Mouse (Mus musculus) midbrain, embryonic 16.5 days (tissue): ENCODE data around the gene Tnfrsf14. TPM values are rescaled to one million over a fixed set of nuclear protein-coding genes. Genes with fewer than 3 reads are reported as not detected.

Experiments used
- ATAC-seq: fragments of 200-750 bp; cut with Nextera tagmentation; 2 replicates; pipeline ENCODE4 v1.8.0; 2017; ENCODE audit warnings: moderate TSS enrichment
- H3K27ac ChIP-seq: fragments of 300-500 bp; sonication (generic); 2 replicates; pipeline ENCODE4 v1.5.1; 2014; ENCODE audit warnings: mild to moderate bottlenecking, low read length, mixed read lengths
- H3K27me3 ChIP-seq: fragments of 300-500 bp; sonication (generic); 2 replicates; pipeline ENCODE4 v1.6.1; 2014; ENCODE audit warnings: low read depth, low read length, mixed read lengths; ENCODE audit not compliant: control insufficient read depth, insufficient read depth
- H3K36me3 ChIP-seq: fragments of 300-500 bp; sonication (generic); 2 replicates; pipeline ENCODE4 v1.6.1; 2014; ENCODE audit warnings: mild to moderate bottlenecking, low read length, moderate library complexity, mixed read lengths; ENCODE audit not compliant: control insufficient read depth, insufficient read depth
- H3K4me1 ChIP-seq: fragments of 300-500 bp; sonication (generic); 2 replicates; pipeline ENCODE4 v1.6.1; 2014; ENCODE audit warnings: mild to moderate bottlenecking, low read length, mixed read lengths; ENCODE audit not compliant: control insufficient read depth, insufficient read depth
- H3K4me2 ChIP-seq: fragments of 300-500 bp; sonication (generic); 2 replicates; pipeline ENCODE4 v1.6.1; 2014; ENCODE audit warnings: mild to moderate bottlenecking, low read length, mixed read lengths
- H3K4me3 ChIP-seq: fragments of 300-500 bp; sonication (generic); 2 replicates; pipeline ENCODE4 v1.5.1; 2014; ENCODE audit warnings: low read depth, mild to moderate bottlenecking, low read length, moderate library complexity, mixed read lengths
- H3K9ac ChIP-seq: fragments of 300-500 bp; sonication (generic); 2 replicates; pipeline ENCODE4 v1.6.1; 2014; ENCODE audit warnings: low read depth, low read length, mixed read lengths
- H3K9me3 ChIP-seq: fragments of 300-500 bp; sonication (generic); replicated peaks from 2 replicates; pipeline ENCODE4 v1.6.1; 2014; ENCODE audit warnings: mild to moderate bottlenecking, low read length, mixed read lengths; ENCODE audit not compliant: control insufficient read depth, poor library complexity, severe bottlenecking
- WGBS: fragments of 180-500 bp; shearing (Covaris S2); extraction: QIAGEN DNeasy Blood & Tissue Kit; methylation state at CpG from one replicate; pipeline ENCODE4 v1.1.7; 2014; 5-methylcytosine and 5-hydroxymethylcytosine counted together
- polyA plus RNA-seq: library from polyadenylated mRNA; unstranded; fragments of >200 nt; fragmentation: Nextera tagmentation; extraction: Ambion mirVana; gene quantifications from 2 replicates; pipeline ENCODE4 v1.2.1, GENCODE M21; 2015

The Tnfrsf14 gene
- polyA plus RNA-seq, 1 experiment from 2014 or later: not detected

DNA sequence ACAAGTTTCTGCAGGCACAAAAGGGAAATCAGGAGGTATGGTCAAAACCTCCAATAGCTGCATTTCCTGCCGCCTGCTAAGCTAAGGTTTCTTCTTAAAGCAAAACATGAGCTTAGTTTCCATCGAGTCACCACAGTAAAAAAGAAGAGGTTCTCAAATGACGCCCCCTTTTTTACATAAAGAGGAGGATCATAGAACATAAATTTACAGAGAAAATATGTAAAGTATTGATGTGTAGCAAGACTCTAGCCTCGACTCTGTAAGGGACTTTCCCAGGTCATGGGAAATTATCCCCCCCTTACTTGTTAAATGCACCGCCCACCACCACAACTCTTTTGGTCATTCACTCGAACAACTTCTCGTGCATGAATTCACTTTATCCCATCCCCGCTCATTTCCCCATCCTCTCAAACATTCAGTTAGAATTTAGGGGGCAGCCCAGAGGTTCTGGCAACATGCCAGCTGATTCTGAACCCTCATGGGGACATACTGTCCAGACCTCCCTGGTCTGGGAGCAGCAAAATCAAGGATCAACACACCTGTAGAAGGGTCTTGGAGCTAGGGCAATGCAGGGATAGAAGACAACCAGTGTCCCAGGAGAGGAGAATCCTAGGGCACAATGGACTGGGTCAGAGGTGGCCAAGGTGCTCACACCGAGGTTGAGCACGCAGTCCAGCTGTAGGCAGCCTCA is 14.4 kb upstream of the Tnfrsf14 start:
- Histone ChIP-seq H3K9ac (no peak overlapping the region), H3K27ac (no peak overlapping the region), H3K4me2 (no peak overlapping the region), H3K27me3 (no peaks in the 10 kb centered on the region), H3K4me3 (no peak overlapping the region), H3K4me1 (peaks cover 12% of the 10 kb centered on the region), H3K9me3 (no peaks in the 10 kb centered on the region), H3K36me3 (no peaks in the 10 kb centered on the region)
- WGBS: 90% methylated on average over 10 of the region's 10 CpGs
- ATAC-seq: no peak

DNA sequence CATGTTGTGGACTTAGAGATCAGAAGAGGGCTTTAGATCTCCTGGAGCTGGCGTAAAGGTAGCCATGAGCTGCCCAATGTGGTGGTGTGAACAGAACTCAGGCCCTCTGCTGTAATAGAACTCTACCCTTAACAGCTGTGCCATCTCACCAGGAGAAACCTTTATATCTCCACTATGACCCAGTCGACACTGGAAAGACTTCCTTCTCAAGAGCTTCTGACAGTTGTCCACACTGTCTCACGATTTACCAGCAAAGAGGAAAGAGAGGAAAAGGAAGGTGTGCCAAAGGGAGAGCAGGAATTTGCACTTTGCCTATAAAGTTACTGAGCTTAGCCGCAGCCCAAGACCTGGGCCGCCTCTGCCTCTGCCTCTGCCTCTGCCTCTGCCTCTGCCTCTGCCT is 13.5 kb upstream of the Tnfrsf14 start:
- Histone ChIP-seq H3K9ac (no peak overlapping the region), H3K4me3 (no peak overlapping the region), H3K4me1 (peaks cover 12% of the 10 kb centered on the region), H3K27me3 (no peaks in the 10 kb centered on the region), H3K9me3 (no peaks in the 10 kb centered on the region), H3K27ac (no peak overlapping the region), H3K4me2 (no peak overlapping the region), H3K36me3 (no peaks in the 10 kb centered on the region)
- ATAC-seq: no peak
- WGBS: 97% methylated on average over 4 of the region's 5 CpGs

DNA sequence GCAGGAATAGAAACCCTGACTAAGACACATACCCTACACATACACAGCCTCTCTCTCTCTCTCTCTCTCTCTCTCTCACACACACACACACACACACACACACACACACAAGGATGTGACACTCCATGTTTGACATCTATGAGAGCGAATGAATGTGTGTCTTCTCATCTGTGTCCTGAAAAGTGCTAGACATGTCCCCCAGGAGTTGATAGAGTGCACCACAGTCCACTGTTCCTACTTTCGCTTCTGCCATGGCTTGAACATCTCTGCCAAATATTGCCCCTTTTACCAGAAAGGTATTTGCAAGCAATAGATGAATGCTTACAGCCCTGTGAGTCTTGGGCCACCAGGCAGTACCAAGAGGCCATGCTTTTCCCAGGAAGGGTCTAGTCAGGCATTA is 11.8 kb upstream of the Tnfrsf14 start:
- no peak overlapping the region for H3K4me2 ChIP-seq
- peaks cover 6% of the 10 kb centered on the region for H3K4me1 ChIP-seq
- no peaks in the 10 kb centered on the region for H3K27me3 ChIP-seq
- H3K27ac ChIP-seq: no peak overlapping the region
- H3K9me3 ChIP-seq: no peaks in the 10 kb centered on the region
- 88% methylated on average over 2 of the region's 2 CpGs for WGBS
- H3K9ac ChIP-seq: no peak overlapping the region
- no peak overlapping the region for H3K4me3 ChIP-seq
- no peak for ATAC-seq
- H3K36me3 ChIP-seq: no peaks in the 10 kb centered on the region

DNA sequence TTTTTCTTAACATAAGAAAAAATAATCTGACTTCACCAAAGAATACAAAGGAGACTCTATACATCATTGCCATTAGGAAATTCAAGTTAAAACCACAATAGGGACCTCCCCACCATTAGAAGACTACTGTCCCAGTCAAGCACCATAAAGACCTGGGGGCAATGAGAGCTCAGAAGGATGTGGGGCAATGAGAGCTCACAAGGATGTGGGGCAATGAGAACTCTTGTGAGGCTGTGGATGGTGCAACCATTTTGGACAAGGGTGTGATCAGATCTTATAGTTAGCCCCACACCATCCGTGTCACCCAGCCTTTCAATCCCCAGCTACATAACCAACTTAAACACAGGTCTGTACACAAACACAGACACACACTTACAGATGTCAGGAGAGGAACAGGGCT is 9.4 kb upstream of the Tnfrsf14 start:
- no peaks in the 10 kb centered on the region for H3K9me3 ChIP-seq
- H3K4me1 ChIP-seq: peaks cover 6% of the 10 kb centered on the region
- no peak for ATAC-seq
- H3K27ac ChIP-seq: no peak overlapping the region
- 93% methylated on average over 1 of the region's 1 CpGs for WGBS
- H3K36me3 ChIP-seq: no peaks in the 10 kb centered on the region
- no peak overlapping the region for H3K9ac ChIP-seq
- H3K27me3 ChIP-seq: no peaks in the 10 kb centered on the region
- H3K4me2 ChIP-seq: no peak overlapping the region
- H3K4me3 ChIP-seq: no peak overlapping the region

DNA sequence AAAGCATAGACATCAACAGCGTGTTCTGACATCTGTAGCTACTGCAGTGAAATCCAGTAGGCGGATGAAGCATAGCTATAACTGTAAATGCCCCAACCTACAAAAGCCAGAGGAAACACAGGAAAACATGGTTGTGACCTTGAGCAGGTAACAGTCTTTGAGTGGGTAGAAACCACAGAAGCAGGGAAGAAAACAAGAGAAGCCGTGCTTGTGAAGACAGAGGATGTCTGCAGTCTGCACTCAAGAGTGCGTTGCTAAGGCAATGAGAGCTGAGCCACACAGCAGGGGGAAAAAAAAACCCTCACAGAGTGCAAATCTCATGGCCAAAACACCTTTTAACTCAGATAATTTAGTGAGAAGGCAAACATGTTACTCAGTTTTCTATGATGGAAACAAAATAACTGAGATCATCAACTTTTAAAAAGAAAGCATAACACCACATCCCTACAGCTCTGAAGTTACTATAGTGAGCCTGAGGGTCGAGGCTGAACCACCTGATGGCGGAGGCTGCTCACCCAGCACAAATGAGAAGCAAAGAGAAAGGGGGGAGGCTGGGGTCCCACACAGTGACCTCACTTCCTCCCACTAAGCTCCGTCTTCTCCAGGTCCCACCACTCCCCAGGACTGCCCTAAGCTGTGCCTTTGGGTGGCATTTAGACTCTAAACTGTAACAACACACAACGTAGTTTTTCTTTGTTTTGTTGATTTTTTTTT is 8.3 kb upstream of the Tnfrsf14 start:
- no peak for ATAC-seq
- WGBS: 40% methylated on average over 8 of the region's 8 CpGs
- Histone ChIP-seq H3K4me3 (no peak overlapping the region), H3K36me3 (no peaks in the 10 kb centered on the region), H3K9ac (no peak overlapping the region), H3K4me2 (no peak overlapping the region), H3K27ac (peak overlapping the region; percentile 17; the same call in 1 of the 2 replicates), H3K9me3 (no peaks in the 10 kb centered on the region), H3K27me3 (no peaks in the 10 kb centered on the region), H3K4me1 (peaks cover 6% of the 10 kb centered on the region)

DNA sequence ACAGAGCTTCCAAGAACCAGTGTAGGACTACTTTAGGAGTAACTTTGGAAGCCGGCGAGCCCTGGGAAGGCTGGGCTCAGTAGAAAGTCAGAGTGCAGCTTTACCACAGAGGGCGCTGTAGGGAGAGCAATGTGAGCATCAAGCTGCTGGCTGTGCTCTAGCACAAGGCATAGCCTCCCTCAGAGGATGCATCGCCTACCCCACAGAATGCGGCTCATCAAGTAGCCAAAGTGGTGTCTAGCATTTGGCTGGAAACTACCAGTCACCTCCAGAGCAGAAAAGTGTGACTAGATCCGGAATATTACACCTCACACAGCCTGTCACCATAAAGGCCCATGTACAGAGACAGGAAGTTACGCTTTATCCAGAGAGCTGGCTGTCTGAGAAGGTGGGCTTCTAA is 7.4 kb upstream of the Tnfrsf14 start:
- no peak overlapping the region for H3K27ac ChIP-seq
- H3K27me3 ChIP-seq: no peaks in the 10 kb centered on the region

DNA sequence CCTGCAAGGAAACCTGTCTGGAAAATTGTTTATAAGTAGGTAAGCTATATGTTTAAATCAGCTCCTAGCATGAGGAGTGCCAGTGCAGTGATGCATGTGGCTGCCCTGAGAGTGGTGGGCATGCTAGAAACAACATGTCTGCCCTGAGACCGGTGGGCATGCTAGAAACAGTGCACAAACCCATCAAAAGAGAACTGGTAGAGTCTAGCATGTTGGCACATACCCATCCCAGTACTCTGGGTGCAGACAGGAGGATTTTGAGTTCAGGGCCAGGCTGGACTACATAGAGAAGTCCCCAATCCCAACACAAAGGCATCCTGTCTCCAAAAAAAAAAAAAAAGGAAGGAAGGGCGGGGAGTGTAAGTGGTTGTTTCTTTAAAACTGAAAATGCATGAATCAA is 6.4 kb upstream of the Tnfrsf14 start:
- no peak for ATAC-seq
- WGBS: 88% methylated on average over 2 of the region's 2 CpGs

More for the DNA sequence above, 7.4 kb upstream of the Tnfrsf14 start:
- Histone ChIP-seq H3K4me3 (no peak overlapping the region), H3K4me2 (no peak overlapping the region), H3K9ac (no peak overlapping the region), H3K36me3 (no peaks in the 10 kb centered on the region), H3K4me1 (peaks cover 6% of the 10 kb centered on the region), H3K9me3 (no peaks in the 10 kb centered on the region)
- WGBS: 75% methylated on average over 7 of the region's 7 CpGs
- ATAC-seq: no peak

DNA sequence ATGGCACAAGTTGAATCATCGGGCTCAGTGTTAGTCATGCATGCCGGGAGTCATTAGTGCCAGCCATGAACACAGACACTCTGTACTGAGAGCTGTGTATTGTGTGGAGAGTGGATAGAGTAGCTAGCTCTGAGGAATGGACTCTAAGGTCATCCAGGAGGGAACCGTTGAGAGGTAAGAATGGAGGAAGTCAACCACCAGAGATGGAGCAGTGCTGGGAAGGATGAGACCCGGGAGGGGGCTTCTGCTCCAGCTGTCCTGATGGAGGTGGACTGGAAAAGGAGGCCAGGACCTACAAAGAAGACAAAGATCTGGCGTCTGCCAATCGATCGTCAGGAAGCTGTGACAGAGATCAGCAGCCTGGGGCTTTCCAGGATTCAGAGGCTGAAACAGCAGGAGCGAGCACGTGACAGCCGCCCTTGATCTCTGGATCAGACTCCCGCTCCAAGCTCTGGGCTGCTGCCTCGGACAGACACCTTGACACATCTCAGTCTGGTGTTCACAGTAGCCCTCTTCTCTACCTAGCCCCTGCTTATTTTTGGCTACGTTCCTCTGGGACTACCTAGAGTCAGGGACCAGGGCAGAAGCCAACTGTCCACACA is 5.0 kb upstream of the Tnfrsf14 start:
- 60% methylated on average over 13 of the region's 13 CpGs for WGBS

More for the DNA sequence above, 6.4 kb upstream of the Tnfrsf14 start:
- Histone ChIP-seq H3K27me3 (no peaks in the 10 kb centered on the region), H3K4me3 (no peak overlapping the region), H3K9ac (no peak overlapping the region), H3K36me3 (no peaks in the 10 kb centered on the region), H3K4me1 (peaks cover 6% of the 10 kb centered on the region), H3K9me3 (no peaks in the 10 kb centered on the region), H3K27ac (no peak overlapping the region), H3K4me2 (no peak overlapping the region)

DNA sequence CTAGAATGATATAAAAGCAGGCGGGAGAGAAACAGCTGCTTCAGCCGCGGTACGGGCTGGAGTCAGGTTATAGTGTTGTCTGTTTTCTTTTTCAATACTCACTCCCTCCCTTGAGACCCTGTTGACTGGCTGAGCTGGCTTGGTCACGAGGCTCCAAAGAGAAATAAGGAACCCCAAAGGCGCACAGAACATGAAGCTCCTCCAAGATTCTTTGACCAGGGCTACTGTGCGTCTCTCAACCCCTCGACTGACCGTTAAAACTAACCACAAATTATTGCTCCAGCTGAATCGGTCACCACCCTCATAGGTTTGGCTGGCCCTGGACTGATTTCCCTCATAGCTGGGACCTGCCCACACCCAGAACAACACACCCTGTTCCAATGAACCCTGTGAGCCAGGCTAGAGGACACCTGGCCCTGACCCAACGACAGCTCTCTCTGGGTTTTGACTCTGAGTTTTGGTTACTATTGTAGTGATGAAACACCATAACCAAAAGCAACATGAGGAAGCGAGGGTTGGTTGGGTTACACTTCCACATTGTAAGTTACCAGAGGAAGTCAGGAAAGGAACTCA is 811 bp upstream of the Tnfrsf14 start:
- Histone ChIP-seq H3K4me3 (no peak overlapping the region), H3K9ac (no peak overlapping the region), H3K4me1 (no peaks in the 10 kb centered on the region), H3K4me2 (no peak overlapping the region), H3K27me3 (no peaks in the 10 kb centered on the region), H3K9me3 (no peaks in the 10 kb centered on the region), H3K27ac (no peak overlapping the region), H3K36me3 (no peaks in the 10 kb centered on the region)
- ATAC-seq: no peak
- WGBS: 88% methylated on average over 12 of the region's 12 CpGs

More for the DNA sequence above, 5.0 kb upstream of the Tnfrsf14 start:
- no peaks in the 10 kb centered on the region for H3K27me3 ChIP-seq
- no peaks in the 10 kb centered on the region for H3K36me3 ChIP-seq
- no peak overlapping the region for H3K27ac ChIP-seq
- ATAC-seq: no peak
- H3K9me3 ChIP-seq: no peaks in the 10 kb centered on the region
- no peak overlapping the region for H3K4me3 ChIP-seq
- H3K4me2 ChIP-seq: no peak overlapping the region
- H3K4me1 ChIP-seq: peaks cover 6% of the 10 kb centered on the region
- no peak overlapping the region for H3K9ac ChIP-seq
